Mouse (Mus musculus) spleen, postnatal 14 days (tissue): ENCODE results near the gene Slc4a7.

ENCODE experiments used
- DNase-seq, 2 experiments: peaks; one replicate each; pipeline ENCODE4 v3.0.0; 2021 to 2022; ENCODE audit warnings: low spot score in 2 of 2

Slc4a7 gene

GRCm38 (mm10) chr14:14701710-14702329, at the start of gene Slc4a7:
TSS of gene Slc4a7 (plus strand) at chr14:14702279.
- no peak for DNase-seq

GRCm38 (mm10) chr14:14670597-14670996, 31.5 kb upstream of the Slc4a7 start:
- no peak for DNase-seq

GRCm38 (mm10) chr14:14681611-14682010, 20.5 kb upstream of the Slc4a7 start:
- no peak for DNase-seq

GRCm38 (mm10) chr14:14684771-14685170, 17.3 kb upstream of the Slc4a7 start:
- no peak for DNase-seq

GRCm38 (mm10) chr14:14686101-14686551, 16.0 kb upstream of the Slc4a7 start:
- no peak for DNase-seq

GRCm38 (mm10) chr14:14687258-14687890, 14.7 kb upstream of the Slc4a7 start:
- no peak for DNase-seq

GRCm38 (mm10) chr14:14702399-14703345, 593 bp downstream of the Slc4a7 start:
- peak; percentile 78 to 82 for DNase-seq

GRCm38 (mm10) chr14:14703346-14703871, 1.3 kb downstream of the Slc4a7 start:
- peak; percentile 10 to 31 for DNase-seq

- DNase-seq = no peak
These were observed 2.6 kb downstream of the Slc4a7 start for GRCm38 (mm10) chr14:14704651-14705050.

- DNase-seq = no peak
These were observed 3.0 kb downstream of the Slc4a7 start for GRCm38 (mm10) chr14:14705126-14705525.

- no peak for DNase-seq
These were observed 4.3 kb downstream of the Slc4a7 start for GRCm38 (mm10) chr14:14706381-14706780.

- no peak for DNase-seq
These were observed 5.0 kb downstream of the Slc4a7 start for GRCm38 (mm10) chr14:14707061-14707460.

- DNase-seq = no peak
These were observed 6.9 kb downstream of the Slc4a7 start for GRCm38 (mm10) chr14:14709021-14709420.

GRCm38 (mm10) chr14:14714130-14714529, 12.1 kb downstream of the Slc4a7 start:
- DNase-seq = no peak

- no peak for DNase-seq
These were observed 13.7 kb downstream of the Slc4a7 start for GRCm38 (mm10) chr14:14715794-14716193.

- no peak for DNase-seq
These were observed 14.8 kb downstream of the Slc4a7 start for GRCm38 (mm10) chr14:14716843-14717242.

GRCm38 (mm10) chr14:14718556-14718955, 16.5 kb downstream of the Slc4a7 start:
- no peak for DNase-seq

- no peak for DNase-seq
These were observed 79.1 kb downstream of the Slc4a7 start for GRCm38 (mm10) chr14:14781169-14781568.

- no peak for DNase-seq
These were observed 82.1 kb downstream of the Slc4a7 start for GRCm38 (mm10) chr14:14784223-14784622.

GRCm38 (mm10) chr14:14786979-14787378, 84.9 kb downstream of the Slc4a7 start:
- no peak for DNase-seq

GRCm38 (mm10) chr14:14789840-14790470, 87.9 kb downstream of the Slc4a7 start:
- DNase-seq = no peak

- DNase-seq = no peak
These were observed 97.8 kb downstream of the Slc4a7 start for GRCm38 (mm10) chr14:14799861-14800260.
